Mouse (Mus musculus): Measurements from ENCODE around the gene Zfhx2.

DNA sequence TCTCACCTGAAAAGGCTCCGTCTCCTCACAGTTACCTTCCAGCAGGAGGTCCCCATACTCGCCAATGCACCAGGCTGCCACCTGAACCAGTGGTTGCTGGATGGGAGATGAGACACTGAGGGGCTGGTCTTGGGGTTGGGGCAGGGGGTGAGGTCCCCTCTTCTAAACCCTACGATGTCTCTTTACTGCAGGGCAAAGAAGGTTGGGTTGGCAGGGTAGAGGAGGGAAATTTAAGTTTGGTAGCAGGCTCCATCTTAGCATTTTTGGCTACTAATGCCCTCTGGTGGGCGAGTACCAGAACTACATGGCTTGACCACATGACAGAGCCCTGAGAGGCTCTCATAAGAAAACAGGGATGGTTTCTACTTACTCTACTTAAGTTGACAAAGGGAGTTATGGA is 9.5 kb upstream of the Zfhx2 start:
- 0 out of 2 replicates have a peak, but pooled peaks have one; percentile 16 for TF ChIP-seq CTCF (IDR thresholded peaks at IDR 0.05; ENCODE audit: borderline replicate concordance, control insufficient read depth, extremely low read depth, insufficient read depth, low read length, poor library complexity)
- TF ChIP-seq POLR2A (IDR thresholded peaks at IDR 0.05; ENCODE audit: control insufficient read depth, extremely low read depth, insufficient read depth, low read length, poor library complexity), result no peak
